In genomic region chr15:81781816-81782215, GRCm38 (mm10) we compare ENCODE assay signal across 20 mouse cellular contexts. TPM values are rescaled to one million over a fixed set of nuclear protein-coding genes. Genes with fewer than 3 reads are reported as not detected.
A peak's percentile ranks its signal among the peaks of the same experiment; 100 is the strongest.
DNase-seq lines count a peak whose midpoint lies in the region; ATAC-seq and TF ChIP-seq lines count a peak whose summit lies in the region.
"Had no signal": no experiment of that assay in that cellular context is flagged by ENCODE, and none has a peak within 500 bp of the region (broad histone marks: within the 10 kb centered on the region; RNA-seq: fewer than 3 reads in every experiment).

No protein-coding gene starts in this region.

- H3K9ac ChIP-seq in intestine, postnatal 0 days (ENCODE audit: low read depth, low read length): no peak overlapping the region
- H3K9ac ChIP-seq: embryonic facial prominence, embryonic 15.5 days; forebrain, postnatal 0 days; heart, embryonic 13.5 days; hindbrain, embryonic 13.5 days; intestine, embryonic 15.5 days; liver, embryonic 12.5 days had no signal

- no peak for ATAC-seq in intestine, postnatal 0 days
- ATAC-seq: forebrain, postnatal 0 days; intestine, embryonic 15.5 days; liver, embryonic 12.5 days had no signal

- no peaks in the 10 kb centered on the region; the same call in 1 of the 2 replicates for H3K27me3 ChIP-seq in intestine, postnatal 0 days (replicated peaks; ENCODE audit: control insufficient read depth, insufficient read depth, low read length)
- H3K27me3 ChIP-seq: embryonic facial prominence, embryonic 15.5 days; heart, embryonic 13.5 days; hindbrain, embryonic 13.5 days; intestine, embryonic 15.5 days; liver, embryonic 12.5 days had no signal

- no peak overlapping the region for H3K4me2 ChIP-seq in intestine, postnatal 0 days (replicated peaks; ENCODE audit: low read depth)
- H3K4me2 ChIP-seq: embryonic facial prominence, embryonic 15.5 days; heart, embryonic 13.5 days; hindbrain, embryonic 13.5 days; intestine, embryonic 15.5 days; liver, embryonic 12.5 days had no signal

- H3K36me3 ChIP-seq in intestine, postnatal 0 days (ENCODE audit: control insufficient read depth, insufficient read depth): peaks cover 53% of the 10 kb centered on the region; the same call in 1 of the 2 replicates

- no peaks in the 10 kb centered on the region for H3K9me3 ChIP-seq in intestine, postnatal 0 days (ENCODE audit: control insufficient read depth)
- H3K9me3 ChIP-seq: embryonic facial prominence, embryonic 15.5 days; heart, embryonic 13.5 days; hindbrain, embryonic 13.5 days; intestine, embryonic 15.5 days; liver, embryonic 12.5 days had no signal

- peak; percentile 90 for DNase-seq in heart, adult 11 months
- no peak for DNase-seq in heart, adult 9 months (ENCODE audit: low spot score in 2 of 2)
- peak; percentile 50 to 56 for DNase-seq in spleen, adult 18-20 months
- no peak for DNase-seq in spleen, adult 12 weeks (ENCODE audit: low spot score)
- DNase-seq in cerebellum, postnatal 10 days: peak; percentile 71 to 76
- DNase-seq in urinary bladder, postnatal 25 days (ENCODE audit: low spot score): no peak
- no peak for DNase-seq in frontal cortex, adult 2 months (ENCODE audit: extremely low spot score in 1 of 2, low spot score in 1 of 2)
- DNase-seq: embryo, embryonic 11 days; forebrain, postnatal 0 days; lung, adult 2 months; lung, postnatal 4 days; retina, postnatal 1 day; thymus, postnatal 36 days had no signal

- H3K4me3 ChIP-seq in intestine, postnatal 0 days (ENCODE audit: low read depth, low read length): no peak overlapping the region
- H3K4me3 ChIP-seq: embryonic facial prominence, embryonic 15.5 days; heart, embryonic 13.5 days; hindbrain, embryonic 13.5 days; intestine, embryonic 15.5 days; left cerebral cortex, adult 2 months; liver, embryonic 12.5 days had no signal

- no peaks in the 10 kb centered on the region for H3K4me1 ChIP-seq in intestine, postnatal 0 days (replicated peaks; ENCODE audit: control insufficient read depth, insufficient read depth, low read length)
- H3K4me1 ChIP-seq: embryonic facial prominence, embryonic 15.5 days; heart, embryonic 13.5 days; hindbrain, embryonic 13.5 days; intestine, embryonic 15.5 days had no signal

- TF ChIP-seq CTCF in intestine, postnatal 0 days (IDR thresholded peaks at IDR 0.05; ENCODE audit: low read depth): no peak

- no peak overlapping the region for H3K27ac ChIP-seq in intestine, postnatal 0 days (ENCODE audit: low read depth, low read length)
- H3K27ac ChIP-seq: embryonic facial prominence, embryonic 15.5 days; heart, embryonic 13.5 days; hindbrain, embryonic 13.5 days; intestine, embryonic 15.5 days; left cerebral cortex, adult 2 months; liver, embryonic 12.5 days had no signal

- WGBS in intestine, postnatal 0 days: 80% methylated on average over 7 of the region's 7 CpGs

RNA-seq across cellular contexts. Expression of gene Tef, which starts 20.4 kb away (rescaled TPM):
- 13.4 and 16.0 TPM in 2 replicates for polyA plus RNA-seq in intestine, postnatal 0 days (2015; fragmentation: Nextera tagmentation; extraction: Ambion mirVana)
- polyA plus RNA-seq in frontal cortex, adult 2 months (2012; rRNA removed): 245 and 256 TPM in 2 replicates

RNA-seq across cellular contexts. Expression of gene Rangap1, which starts 36.5 kb away (rescaled TPM):
- 20.6 and 21.9 TPM in 2 replicates for polyA plus RNA-seq in intestine, postnatal 0 days (2015; fragmentation: Nextera tagmentation; extraction: Ambion mirVana)
- polyA plus RNA-seq in frontal cortex, adult 2 months (2012; rRNA removed): 131 and 140 TPM in 2 replicates

RNA-seq across cellular contexts. Expression of gene Zc3h7b, which starts 37.0 kb away (rescaled TPM):
- polyA plus RNA-seq in intestine, postnatal 0 days (2015; fragmentation: Nextera tagmentation; extraction: Ambion mirVana): 5.6 and 7.3 TPM in 2 replicates
- polyA plus RNA-seq in frontal cortex, adult 2 months (2012; rRNA removed): 82.6 and 89.3 TPM in 2 replicates

Comparison
In these comparisons a context has a peak if more than half of its experiments do, and no peak if none do; other contexts are left out.
1. DNase-seq: peak in heart, adult 11 months (single experiment), spleen, adult 18-20 months (2 of 2) and cerebellum, postnatal 10 days (2 of 2); none in heart, adult 9 months (0 of 2), spleen, adult 12 weeks (single experiment), urinary bladder, postnatal 25 days (single experiment) and frontal cortex, adult 2 months (0 of 2).
2. RNA of gene Tef, which starts 20.4 kb away (polyA plus RNA-seq): 245 to 256 TPM in frontal cortex, adult 2 months; 13.4 to 16.0 TPM in intestine, postnatal 0 days; every median in the first group is over 10 times any median in the second.
3. RNA of gene Zc3h7b, which starts 37.0 kb away (polyA plus RNA-seq): 82.6 to 89.3 TPM in frontal cortex, adult 2 months; 5.6 to 7.3 TPM in intestine, postnatal 0 days; every median in the first group is over 10 times any median in the second.